Mouse (Mus musculus): ENCODE data around the gene Scrt2. TPM values are rescaled to one million over a fixed set of nuclear protein-coding genes. Genes with fewer than 3 reads are reported as not detected.

Gene Scrt2
- polyA plus RNA-seq, 1 experiment, result 0.03 TPM

GRCm38 (mm10) chr2:152089581-152089980 lies 8.3 kb downstream of the Scrt2 start:
- Histone ChIP-seq H3K27ac (ENCODE audit: insufficient read depth, low read depth, low read length) (no peak overlapping the region), H3K4me1 (ENCODE audit: control insufficient read depth, insufficient read depth, insufficient read length, low read length) (peaks cover 7% of the 10 kb centered on the region), H3K36me3 (ENCODE audit: control insufficient read depth, insufficient read depth, low read length) (no peaks in the 10 kb centered on the region), H3K27me3 (ENCODE audit: control insufficient read depth, insufficient read depth, low read length) (peaks cover 15% of the 10 kb centered on the region), H3K4me3 (ENCODE audit: low read depth, low read length) (no peak overlapping the region)
- WGBS, result 55% methylated on average over 5 of the region's 5 CpGs
- TF ChIP-seq CTCF (IDR thresholded peaks at IDR 0.05; ENCODE audit: extremely low read depth, insufficient read length, insufficient replicate concordance, low read depth, low read length), result no peak
- no peak for TF ChIP-seq POLR2A (IDR thresholded peaks at IDR 0.05; ENCODE audit: low read depth, low read length)

- whole genome bisulfite sequencing, result 83% methylated on average over 5 of the region's 5 CpGs
- Histone ChIP-seq H3K27me3 (ENCODE audit: control insufficient read depth, insufficient read depth, low read length) (peaks cover 24% of the 10 kb centered on the region), H3K27ac (ENCODE audit: insufficient read depth, low read depth, low read length) (no peak overlapping the region), H3K36me3 (ENCODE audit: control insufficient read depth, insufficient read depth, low read length) (no peaks in the 10 kb centered on the region), H3K4me3 (ENCODE audit: low read depth, low read length) (no peak overlapping the region), H3K4me1 (ENCODE audit: control insufficient read depth, insufficient read depth, insufficient read length, low read length) (peaks cover 7% of the 10 kb centered on the region)
- no peak for TF ChIP-seq CTCF (IDR thresholded peaks at IDR 0.05; ENCODE audit: extremely low read depth, insufficient read length, insufficient replicate concordance, low read depth, low read length)
- no peak for TF ChIP-seq POLR2A (IDR thresholded peaks at IDR 0.05; ENCODE audit: low read depth, low read length)
These were observed 9.2 kb downstream of the Scrt2 start for GRCm38 (mm10) chr2:152090486-152090885.

DNA sequence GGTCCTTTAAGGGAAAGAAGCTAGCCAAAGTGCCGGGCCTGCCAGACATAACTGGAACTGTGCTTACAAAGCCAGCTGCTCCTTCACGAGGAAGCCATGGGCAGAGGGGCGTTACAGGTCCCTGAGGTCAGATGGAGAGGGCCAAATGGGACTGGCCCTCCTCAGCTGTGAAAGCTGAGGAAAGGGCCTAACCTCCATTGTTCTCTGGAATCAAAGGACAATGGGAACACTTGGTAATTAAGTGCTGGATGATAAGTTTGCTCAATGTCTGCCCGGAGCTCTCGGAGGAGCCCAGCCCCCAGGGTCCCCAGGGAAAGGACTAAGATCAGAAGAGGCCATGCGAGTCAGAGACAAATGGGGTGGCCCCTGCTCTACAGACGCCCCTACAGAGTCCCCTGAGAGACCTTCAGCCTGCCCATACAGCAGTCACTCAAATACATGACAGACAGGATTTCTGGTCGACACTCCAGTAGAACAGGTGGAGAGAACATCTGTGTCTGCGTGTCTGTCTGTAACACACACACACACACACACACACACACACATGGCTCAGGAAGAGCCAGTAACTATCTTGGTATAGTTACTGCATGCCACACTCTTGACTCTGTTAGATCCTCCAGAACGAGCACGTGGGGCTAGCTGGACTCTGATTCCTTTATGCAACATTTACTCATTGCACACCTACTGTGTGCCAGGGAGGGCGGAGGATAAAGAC lies 10.2 kb downstream of the Scrt2 start:
- no peak overlapping the region for H3K4me3 ChIP-seq (ENCODE audit: low read depth, low read length)
- H3K36me3 ChIP-seq (ENCODE audit: control insufficient read depth, insufficient read depth, low read length), result no peaks in the 10 kb centered on the region
- 33% methylated on average over 12 of the region's 12 CpGs for WGBS
- TF ChIP-seq CTCF (IDR thresholded peaks at IDR 0.05; ENCODE audit: extremely low read depth, insufficient read length, insufficient replicate concordance, low read depth, low read length), result no peak
- no peak for TF ChIP-seq POLR2A (IDR thresholded peaks at IDR 0.05; ENCODE audit: low read depth, low read length)
- H3K27me3 ChIP-seq (ENCODE audit: control insufficient read depth, insufficient read depth, low read length), result peaks cover 24% of the 10 kb centered on the region
- H3K27ac ChIP-seq (ENCODE audit: insufficient read depth, low read depth, low read length), result no peak overlapping the region
- H3K4me1 ChIP-seq (ENCODE audit: control insufficient read depth, insufficient read depth, insufficient read length, low read length), result peaks cover 7% of the 10 kb centered on the region

GRCm38 (mm10) chr2:152092927-152093326 lies 11.6 kb downstream of the Scrt2 start:
- peaks cover 7% of the 10 kb centered on the region for H3K4me1 ChIP-seq (ENCODE audit: control insufficient read depth, insufficient read depth, insufficient read length, low read length)
- no peaks in the 10 kb centered on the region for H3K36me3 ChIP-seq (ENCODE audit: control insufficient read depth, insufficient read depth, low read length)
- H3K4me3 ChIP-seq (ENCODE audit: low read depth, low read length), result peak overlapping the region; percentile 53
- 5% methylated on average over 45 of the region's 45 CpGs for WGBS
- no peak overlapping the region for H3K27ac ChIP-seq (ENCODE audit: insufficient read depth, low read depth, low read length)
- peaks cover 24% of the 10 kb centered on the region for H3K27me3 ChIP-seq (ENCODE audit: control insufficient read depth, insufficient read depth, low read length)
- no peak for TF ChIP-seq CTCF (IDR thresholded peaks at IDR 0.05; ENCODE audit: extremely low read depth, insufficient read length, insufficient replicate concordance, low read depth, low read length)
- TF ChIP-seq POLR2A (IDR thresholded peaks at IDR 0.05; ENCODE audit: low read depth, low read length), result no peak

DNA sequence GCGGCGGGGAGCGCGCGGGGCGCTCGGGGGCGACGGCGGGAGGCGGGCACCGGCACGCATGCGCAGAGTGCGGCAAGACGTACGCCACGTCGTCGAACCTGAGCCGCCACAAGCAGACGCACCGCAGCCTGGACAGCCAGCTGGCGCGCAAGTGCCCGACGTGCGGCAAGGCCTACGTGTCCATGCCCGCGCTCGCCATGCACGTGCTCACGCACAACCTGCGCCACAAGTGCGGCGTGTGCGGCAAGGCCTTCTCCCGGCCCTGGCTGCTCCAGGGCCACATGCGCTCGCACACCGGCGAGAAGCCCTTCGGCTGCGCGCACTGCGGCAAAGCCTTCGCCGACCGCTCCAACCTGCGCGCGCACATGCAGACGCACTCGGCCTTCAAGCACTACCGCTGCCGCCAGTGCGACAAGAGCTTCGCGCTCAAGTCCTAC lies 12.0 kb downstream of the Scrt2 start:
- 2% methylated on average over 60 of the region's 60 CpGs for WGBS
- no peak overlapping the region for H3K27ac ChIP-seq (ENCODE audit: insufficient read depth, low read depth, low read length)
- no peaks in the 10 kb centered on the region for H3K36me3 ChIP-seq (ENCODE audit: control insufficient read depth, insufficient read depth, low read length)
- H3K27me3 ChIP-seq (ENCODE audit: control insufficient read depth, insufficient read depth, low read length), result peaks cover 24% of the 10 kb centered on the region
- TF ChIP-seq CTCF (IDR thresholded peaks at IDR 0.05; ENCODE audit: extremely low read depth, insufficient read length, insufficient replicate concordance, low read depth, low read length) (no peak), POLR2A (IDR thresholded peaks at IDR 0.05; ENCODE audit: low read depth, low read length) (no peak)
- peaks cover 7% of the 10 kb centered on the region for H3K4me1 ChIP-seq (ENCODE audit: control insufficient read depth, insufficient read depth, insufficient read length, low read length)
- peak overlapping the region; percentile 56 for H3K4me3 ChIP-seq (ENCODE audit: low read depth, low read length)

DNA sequence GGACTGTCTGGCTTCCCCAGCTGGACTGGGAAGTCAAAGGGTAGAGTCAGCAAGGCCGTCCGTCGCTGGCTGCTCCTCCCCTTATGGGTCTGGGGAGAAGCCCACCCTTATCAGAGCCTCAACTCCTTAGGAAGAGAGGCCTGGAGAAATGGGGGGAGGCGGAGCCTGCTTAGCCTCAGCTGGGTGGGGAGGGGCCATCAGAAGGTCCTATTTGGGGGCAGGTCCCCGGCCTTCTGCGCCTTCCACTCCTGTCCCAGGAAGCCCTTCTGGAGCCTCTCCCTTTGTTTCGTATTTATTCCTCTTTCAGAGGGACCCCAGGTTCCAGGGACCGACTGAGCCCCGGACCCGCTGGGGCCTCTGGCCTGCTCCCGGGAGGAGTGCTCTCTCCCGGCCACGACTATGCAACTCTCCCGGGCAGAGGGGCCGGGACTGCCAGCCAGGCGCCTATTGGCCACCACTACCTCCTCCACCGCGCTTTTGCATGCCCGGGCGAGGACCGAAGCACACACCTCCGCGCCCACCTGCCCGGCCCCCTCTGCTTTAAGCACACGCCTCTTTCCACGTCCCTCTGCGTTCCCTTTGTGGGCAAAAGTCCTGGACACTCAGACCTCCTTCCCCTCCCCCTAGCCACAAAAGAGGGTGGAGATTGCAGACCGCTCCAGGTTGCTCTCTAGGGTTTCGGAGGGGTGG lies 13.7 kb downstream of the Scrt2 start:
- Histone ChIP-seq H3K4me1 (ENCODE audit: control insufficient read depth, insufficient read depth, insufficient read length, low read length) (peaks cover 7% of the 10 kb centered on the region), H3K27me3 (ENCODE audit: control insufficient read depth, insufficient read depth, low read length) (peaks cover 24% of the 10 kb centered on the region), H3K36me3 (ENCODE audit: control insufficient read depth, insufficient read depth, low read length) (no peaks in the 10 kb centered on the region), H3K27ac (ENCODE audit: insufficient read depth, low read depth, low read length) (no peak overlapping the region), H3K4me3 (ENCODE audit: low read depth, low read length) (no peak overlapping the region)
- 19% methylated on average over 29 of the region's 29 CpGs for WGBS
- TF ChIP-seq POLR2A (IDR thresholded peaks at IDR 0.05; ENCODE audit: low read depth, low read length) (no peak), CTCF (IDR thresholded peaks at IDR 0.05; ENCODE audit: extremely low read depth, insufficient read length, insufficient replicate concordance, low read depth, low read length) (no peak)

DNA sequence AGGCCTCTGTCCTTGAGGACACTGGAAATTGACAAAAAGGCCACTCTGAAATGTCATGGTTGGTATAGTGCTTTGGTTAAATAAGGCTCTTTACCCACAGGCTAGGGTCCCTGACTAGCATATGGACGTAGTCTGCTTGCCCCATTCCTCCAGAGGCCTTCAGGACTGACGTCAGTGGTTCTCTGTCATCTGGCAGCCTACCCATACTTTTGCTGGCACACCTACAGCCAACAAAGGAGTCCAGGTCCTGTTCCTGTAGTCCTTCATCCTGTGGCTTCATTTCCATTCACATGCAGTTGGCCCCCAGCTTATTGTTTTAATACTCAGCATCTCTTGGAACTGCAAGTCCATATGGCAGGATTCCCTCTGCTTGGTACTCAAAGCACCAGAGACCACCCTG lies 15.6 kb downstream of the Scrt2 start:
- peaks cover 24% of the 10 kb centered on the region for H3K27me3 ChIP-seq (ENCODE audit: control insufficient read depth, insufficient read depth, low read length)
- no peak for TF ChIP-seq CTCF (IDR thresholded peaks at IDR 0.05; ENCODE audit: extremely low read depth, insufficient read length, insufficient replicate concordance, low read depth, low read length)
- no peak for TF ChIP-seq POLR2A (IDR thresholded peaks at IDR 0.05; ENCODE audit: low read depth, low read length)
- H3K36me3 ChIP-seq (ENCODE audit: control insufficient read depth, insufficient read depth, low read length), result no peaks in the 10 kb centered on the region
- no peak overlapping the region for H3K27ac ChIP-seq (ENCODE audit: insufficient read depth, low read depth, low read length)
- WGBS, result 85% methylated on average over 2 of the region's 2 CpGs
- no peak overlapping the region for H3K4me3 ChIP-seq (ENCODE audit: low read depth, low read length)
- H3K4me1 ChIP-seq (ENCODE audit: control insufficient read depth, insufficient read depth, insufficient read length, low read length), result peaks cover 7% of the 10 kb centered on the region

Measured in small intestine, adult 2 months (tissue).